Mouse (Mus musculus): ENCODE results near the gene Cebpb.
"Not testable (repeated sequence)": the region's sequence is repeated elsewhere in the genome, so short reads cannot be mapped to it uniquely, and the experiment has no call there.

Cebpb gene

GRCm38 (mm10) chr2:167688498-167689451 is at the start of gene Cebpb:
Cebpb (plus strand) TSS chr2:167688915.
- no peaks in the 10 kb centered on the region for H3K27me3 ChIP-seq (ENCODE audit: control insufficient read depth, insufficient read depth, low read length, poor library complexity, severe bottlenecking)
- no peaks in the 10 kb centered on the region for H3K36me3 ChIP-seq (ENCODE audit: control insufficient read depth, insufficient read depth, low read length, poor library complexity, severe bottlenecking)
- DNase-seq (ENCODE audit: low read depth, low spot score): peak; percentile 85

- Histone ChIP-seq H3K36me3 (ENCODE audit: control insufficient read depth, insufficient read depth, low read length, poor library complexity, severe bottlenecking) (peaks cover 1% of the 10 kb centered on the region; the same call in 1 of the 2 replicates), H3K27me3 (ENCODE audit: control insufficient read depth, insufficient read depth, low read length, poor library complexity, severe bottlenecking) (no peaks in the 10 kb centered on the region)
- peak; percentile 71 for DNase-seq (ENCODE audit: low read depth, low spot score)
Measured at GRCm38 (mm10) chr2:167640279-167640678, 48.4 kb upstream of the Cebpb start.

- DNase-seq (ENCODE audit: low read depth, low spot score): peak; percentile 80
- no peaks in the 10 kb centered on the region for H3K27me3 ChIP-seq (ENCODE audit: control insufficient read depth, insufficient read depth, low read length, poor library complexity, severe bottlenecking)
- H3K36me3 ChIP-seq (ENCODE audit: control insufficient read depth, insufficient read depth, low read length, poor library complexity, severe bottlenecking): peaks cover 8% of the 10 kb centered on the region; the same call in 1 of the 2 replicates
Measured at GRCm38 (mm10) chr2:167641337-167641736, 47.4 kb upstream of the Cebpb start.

- Histone ChIP-seq H3K27me3 (ENCODE audit: control insufficient read depth, insufficient read depth, low read length, poor library complexity, severe bottlenecking) (no peaks in the 10 kb centered on the region), H3K36me3 (ENCODE audit: control insufficient read depth, insufficient read depth, low read length, poor library complexity, severe bottlenecking) (peaks cover 8% of the 10 kb centered on the region; the same call in 1 of the 2 replicates)
Measured at GRCm38 (mm10) chr2:167642164-167642563, 46.6 kb upstream of the Cebpb start.

GRCm38 (mm10) chr2:167643356-167644052 is 45.2 kb upstream of the Cebpb start:
- DNase-seq (ENCODE audit: low read depth, low spot score); H3K36me3 ChIP-seq (ENCODE audit: control insufficient read depth, insufficient read depth, low read length, poor library complexity, severe bottlenecking); H3K27me3 ChIP-seq (ENCODE audit: control insufficient read depth, insufficient read depth, low read length, poor library complexity, severe bottlenecking): not testable (repeated sequence)

More at GRCm38 (mm10) chr2:167642164-167642563, 46.6 kb upstream of the Cebpb start:
- DNase-seq (ENCODE audit: low read depth, low spot score): no peak

- Histone ChIP-seq H3K27me3 (ENCODE audit: control insufficient read depth, insufficient read depth, low read length, poor library complexity, severe bottlenecking) (no peaks in the 10 kb centered on the region), H3K36me3 (ENCODE audit: control insufficient read depth, insufficient read depth, low read length, poor library complexity, severe bottlenecking) (peaks cover 8% of the 10 kb centered on the region; the same call in 1 of the 2 replicates)
- no peak for DNase-seq (ENCODE audit: low read depth, low spot score)
Measured at GRCm38 (mm10) chr2:167646411-167646810, 42.3 kb upstream of the Cebpb start.

- DNase-seq (ENCODE audit: low read depth, low spot score): peak; percentile 83
- Histone ChIP-seq H3K27me3 (ENCODE audit: control insufficient read depth, insufficient read depth, low read length, poor library complexity, severe bottlenecking) (no peaks in the 10 kb centered on the region), H3K36me3 (ENCODE audit: control insufficient read depth, insufficient read depth, low read length, poor library complexity, severe bottlenecking) (peaks cover 12% of the 10 kb centered on the region)
Measured at GRCm38 (mm10) chr2:167649290-167650032, 39.3 kb upstream of the Cebpb start.

GRCm38 (mm10) chr2:167651622-167652021 is 37.1 kb upstream of the Cebpb start:
- DNase-seq (ENCODE audit: low read depth, low spot score): no peak
- peaks cover 5% of the 10 kb centered on the region for H3K36me3 ChIP-seq (ENCODE audit: control insufficient read depth, insufficient read depth, low read length, poor library complexity, severe bottlenecking)
- no peaks in the 10 kb centered on the region for H3K27me3 ChIP-seq (ENCODE audit: control insufficient read depth, insufficient read depth, low read length, poor library complexity, severe bottlenecking)

- H3K27me3 ChIP-seq (ENCODE audit: control insufficient read depth, insufficient read depth, low read length, poor library complexity, severe bottlenecking): no peaks in the 10 kb centered on the region
- no peak for DNase-seq (ENCODE audit: low read depth, low spot score)
- peaks cover 5% of the 10 kb centered on the region for H3K36me3 ChIP-seq (ENCODE audit: control insufficient read depth, insufficient read depth, low read length, poor library complexity, severe bottlenecking)
Measured at GRCm38 (mm10) chr2:167652694-167653093, 36.0 kb upstream of the Cebpb start.

- no peaks in the 10 kb centered on the region for H3K27me3 ChIP-seq (ENCODE audit: control insufficient read depth, insufficient read depth, low read length, poor library complexity, severe bottlenecking)
- DNase-seq (ENCODE audit: low read depth, low spot score): no peak
- H3K36me3 ChIP-seq (ENCODE audit: control insufficient read depth, insufficient read depth, low read length, poor library complexity, severe bottlenecking): peaks cover 5% of the 10 kb centered on the region
Measured at GRCm38 (mm10) chr2:167654911-167655600, 33.7 kb upstream of the Cebpb start.

- Histone ChIP-seq H3K36me3 (ENCODE audit: control insufficient read depth, insufficient read depth, low read length, poor library complexity, severe bottlenecking) (peaks cover 5% of the 10 kb centered on the region), H3K27me3 (ENCODE audit: control insufficient read depth, insufficient read depth, low read length, poor library complexity, severe bottlenecking) (no peaks in the 10 kb centered on the region)
- peak; percentile 87 for DNase-seq (ENCODE audit: low read depth, low spot score)
Measured at GRCm38 (mm10) chr2:167656629-167657478, 31.9 kb upstream of the Cebpb start.

- Histone ChIP-seq H3K36me3 (ENCODE audit: control insufficient read depth, insufficient read depth, low read length, poor library complexity, severe bottlenecking) (peaks cover 3% of the 10 kb centered on the region), H3K27me3 (ENCODE audit: control insufficient read depth, insufficient read depth, low read length, poor library complexity, severe bottlenecking) (no peaks in the 10 kb centered on the region)
- DNase-seq (ENCODE audit: low read depth, low spot score): no peak
Measured at GRCm38 (mm10) chr2:167657973-167658372, 30.7 kb upstream of the Cebpb start.

- H3K36me3 ChIP-seq (ENCODE audit: control insufficient read depth, insufficient read depth, low read length, poor library complexity, severe bottlenecking): peaks cover 3% of the 10 kb centered on the region
- DNase-seq (ENCODE audit: low read depth, low spot score): no peak
Measured at GRCm38 (mm10) chr2:167658712-167659111, 30.0 kb upstream of the Cebpb start.

More at GRCm38 (mm10) chr2:167658712-167659111, 30.0 kb upstream of the Cebpb start:
- H3K27me3 ChIP-seq (ENCODE audit: control insufficient read depth, insufficient read depth, low read length, poor library complexity, severe bottlenecking): no peaks in the 10 kb centered on the region
